ENCODE assay signal across 8 mouse cellular contexts in the genomic region with DNA sequence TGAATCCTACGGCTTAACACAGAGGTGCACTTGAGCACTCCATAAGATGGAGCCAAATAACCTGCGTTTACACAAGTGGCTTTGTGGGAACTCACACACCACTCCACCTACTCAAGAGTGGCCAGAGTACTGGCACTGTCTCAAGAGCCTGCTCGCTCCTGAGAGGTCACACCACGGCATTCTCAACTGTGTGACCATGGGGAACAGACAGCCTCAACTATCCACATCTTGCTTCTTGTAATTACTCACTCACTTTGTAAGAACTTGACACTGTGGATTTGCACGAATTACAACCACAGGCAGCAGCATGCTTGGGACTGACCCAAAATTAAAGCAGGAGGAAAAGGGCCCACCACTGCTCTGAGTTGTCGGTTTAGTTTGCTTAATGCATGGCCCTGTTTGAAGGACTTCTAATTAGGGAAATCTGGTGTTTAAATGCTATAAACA. TPM values are rescaled to one million over a fixed set of nuclear protein-coding genes. Genes with fewer than 3 reads are reported as not detected.
A peak's percentile ranks its signal among the peaks of the same experiment; 100 is the strongest.
DNase-seq lines count a peak whose midpoint lies in the region; ATAC-seq and TF ChIP-seq lines count a peak whose summit lies in the region.

No protein-coding gene starts in this region.

- 0 out of 2 replicates have a peak, but pooled peaks have one; percentile 7 for ATAC-seq in embryonic facial prominence, embryonic 14.5 days (ENCODE audit: low read depth)
- peak; percentile 61 for ATAC-seq in heart, postnatal 0 days (ENCODE audit: insufficient read depth, low read depth)

- H3K27ac ChIP-seq in embryonic facial prominence, embryonic 14.5 days (replicated peaks; ENCODE audit: low read depth, low read length): peak overlapping the region; percentile 86
- H3K27ac ChIP-seq in heart, postnatal 0 days (ENCODE audit: low read depth): peak overlapping the region; percentile 96
- H3K27ac ChIP-seq in limb, embryonic 10.5 days: peak overlapping the region; percentile 81
- 0 out of 2 replicates have a peak overlapping the region, but pooled peaks have one; percentile 23 for H3K27ac ChIP-seq in midbrain, embryonic 10.5 days (replicated peaks)

- 7% methylated on average over 6 of the region's 6 CpGs for WGBS in embryonic facial prominence, embryonic 14.5 days
- WGBS in heart, postnatal 0 days: 5% methylated on average over 6 of the region's 6 CpGs
- WGBS in limb, embryonic 10.5 days: 23% methylated on average over 6 of the region's 6 CpGs
- WGBS in midbrain, embryonic 10.5 days: 56% methylated on average over 6 of the region's 6 CpGs

- no peaks in the 10 kb centered on the region for H3K27me3 ChIP-seq in embryonic facial prominence, embryonic 14.5 days (replicated peaks; ENCODE audit: control insufficient read depth, insufficient read depth, low read length)
- no peaks in the 10 kb centered on the region for H3K27me3 ChIP-seq in heart, postnatal 0 days (ENCODE audit: control insufficient read depth, insufficient read depth, low read length)
- no peaks in the 10 kb centered on the region for H3K27me3 ChIP-seq in limb, embryonic 10.5 days (ENCODE audit: low read depth, poor library complexity, severe bottlenecking)
- peaks cover 4% of the 10 kb centered on the region; the same call in 1 of the 2 replicates for H3K27me3 ChIP-seq in midbrain, embryonic 10.5 days (ENCODE audit: low read depth, poor library complexity, severe bottlenecking)

- peak overlapping the region; percentile 73 for H3K4me2 ChIP-seq in embryonic facial prominence, embryonic 14.5 days (ENCODE audit: low read depth, low read length)
- H3K4me2 ChIP-seq in heart, postnatal 0 days (ENCODE audit: low read depth, low read length): peak overlapping the region; percentile 70

- peak; percentile 10; the same call in 1 of the 2 replicates for TF ChIP-seq CTCF in heart, postnatal 0 days (IDR thresholded peaks at IDR 0.05; ENCODE audit: low read depth)

- intact Hi-C loops in left cerebral cortex, postnatal 14 days (cut with DNase I): loop anchor here (2.0 to 5.0 kb wide), 2 partner anchors 17 to 85 kb away; no protein-coding TSS in a partner anchor

- H3K4me1 ChIP-seq in embryonic facial prominence, embryonic 14.5 days (ENCODE audit: control insufficient read depth, insufficient read depth, low read length): peaks cover 11% of the 10 kb centered on the region
- peaks cover 16% of the 10 kb centered on the region for H3K4me1 ChIP-seq in heart, postnatal 0 days (ENCODE audit: control insufficient read depth, insufficient read depth)
- peaks cover 20% of the 10 kb centered on the region for H3K4me1 ChIP-seq in limb, embryonic 10.5 days
- peaks cover 25% of the 10 kb centered on the region for H3K4me1 ChIP-seq in midbrain, embryonic 10.5 days

- H3K9ac ChIP-seq in embryonic facial prominence, embryonic 14.5 days (ENCODE audit: low read depth, low read length): peak overlapping the region; percentile 63
- H3K9ac ChIP-seq in heart, postnatal 0 days (replicated peaks; ENCODE audit: low read depth, low read length): peak overlapping the region; percentile 77

- DNase-seq in 416B (ENCODE audit: low read depth) (peak; percentile 91), MN1 (ENCODE audit: low spot score) (peak; percentile 9)
- peak; percentile 58 for DNase-seq in embryonic facial prominence, embryonic 14.5 days (ENCODE audit: low spot score)
- DNase-seq in heart, postnatal 0 days (ENCODE audit: low spot score): peak; percentile 72
- DNase-seq in limb, embryonic 10.5 days (ENCODE audit: low spot score): peak; percentile 49
- no peak for DNase-seq in midbrain, embryonic 10.5 days (ENCODE audit: low spot score)
- DNase-seq in right cerebral cortex, adult 18-20 months: no peak
- no peak for DNase-seq in left cerebral cortex, postnatal 14 days (ENCODE audit: low spot score in 2 of 2)

- H3K4me3 ChIP-seq in embryonic facial prominence, embryonic 14.5 days (ENCODE audit: low read depth, low read length): peak overlapping the region; percentile 56
- H3K4me3 ChIP-seq in heart, postnatal 0 days (ENCODE audit: low read depth, low read length): peak overlapping the region; percentile 78
- peak overlapping the region; percentile 60 for H3K4me3 ChIP-seq in limb, embryonic 10.5 days
- peak overlapping the region; percentile 52 for H3K4me3 ChIP-seq in midbrain, embryonic 10.5 days

- H3K9me3 ChIP-seq in embryonic facial prominence, embryonic 14.5 days (ENCODE audit: control insufficient read depth, low read length): no peaks in the 10 kb centered on the region
- H3K9me3 ChIP-seq in heart, postnatal 0 days (replicated peaks; ENCODE audit: control insufficient read depth, low read length): no peaks in the 10 kb centered on the region
- no peaks in the 10 kb centered on the region for H3K9me3 ChIP-seq in limb, embryonic 10.5 days (replicated peaks)
- H3K9me3 ChIP-seq in midbrain, embryonic 10.5 days (replicated peaks): no peaks in the 10 kb centered on the region

- 0 out of 2 replicates have a peak, but pooled peaks cover under 1% of the 10 kb centered on the region for H3K36me3 ChIP-seq in embryonic facial prominence, embryonic 14.5 days (ENCODE audit: control insufficient read depth, insufficient read depth, low read length)
- no peaks in the 10 kb centered on the region for H3K36me3 ChIP-seq in heart, postnatal 0 days (replicated peaks; ENCODE audit: control insufficient read depth, insufficient read depth, low read length)
- no peaks in the 10 kb centered on the region for H3K36me3 ChIP-seq in limb, embryonic 10.5 days
- no peaks in the 10 kb centered on the region for H3K36me3 ChIP-seq in midbrain, embryonic 10.5 days

- TF ChIP-seq EP300 in heart, postnatal 0 days (IDR thresholded peaks at IDR 0.05; ENCODE audit: low read depth): no peak

RNA-seq across cellular contexts. Expression of a gene that starts 18.3 kb away (rescaled TPM):
- 32.6 and 36.5 TPM in 2 replicates for polyA plus RNA-seq in embryonic facial prominence, embryonic 14.5 days (2014; fragmentation: Nextera tagmentation; extraction: Ambion mirVana)
- total RNA-seq in heart, postnatal 0 days (2014; rRNA removed; ENCODE audit: low replicate concordance): 52.9 and 54.5 TPM in 2 replicates
- 60.1 TPM in 2 replicates for polyA plus RNA-seq in heart, postnatal 0 days (2015; fragmentation: Nextera tagmentation; extraction: Ambion mirVana)
- polyA plus RNA-seq in limb, embryonic 10.5 days (2016; fragmentation: Nextera tagmentation; extraction: Ambion mirVana): 14.0 and 20.7 TPM in 2 replicates
- 20.1 and 22.6 TPM in 2 replicates for polyA plus RNA-seq in midbrain, embryonic 10.5 days (2016; fragmentation: Nextera tagmentation; extraction: Ambion mirVana)
- 10 to 100 TPM; 59.0 to 60.4 TPM for total RNA-seq in left cerebral cortex, postnatal 14 days (2021)

RNA-seq across cellular contexts. Expression of a gene that starts 18.4 kb away (rescaled TPM):
- 199 and 200 TPM in 2 replicates for polyA plus RNA-seq in embryonic facial prominence, embryonic 14.5 days (2014; fragmentation: Nextera tagmentation; extraction: Ambion mirVana)
- 71.2 and 131 TPM in 2 replicates for total RNA-seq in heart, postnatal 0 days (2014; rRNA removed; ENCODE audit: low replicate concordance)
- polyA plus RNA-seq in heart, postnatal 0 days (2015; fragmentation: Nextera tagmentation; extraction: Ambion mirVana): 72.9 and 80.7 TPM in 2 replicates
- 412 and 467 TPM in 2 replicates for polyA plus RNA-seq in limb, embryonic 10.5 days (2016; fragmentation: Nextera tagmentation; extraction: Ambion mirVana)
- polyA plus RNA-seq in midbrain, embryonic 10.5 days (2016; fragmentation: Nextera tagmentation; extraction: Ambion mirVana): 411 and 422 TPM in 2 replicates
- 100 to 1,000 TPM; 106 to 112 TPM for total RNA-seq in left cerebral cortex, postnatal 14 days (2021)

RNA-seq across cellular contexts. Expression of a gene that starts 25.8 kb away (rescaled TPM):
- 2.3 and 4.6 TPM in 2 replicates for polyA plus RNA-seq in embryonic facial prominence, embryonic 14.5 days (2014; fragmentation: Nextera tagmentation; extraction: Ambion mirVana)
- total RNA-seq in heart, postnatal 0 days (2014; rRNA removed; ENCODE audit: low replicate concordance): not detected in 2 replicates
- polyA plus RNA-seq in heart, postnatal 0 days (2015; fragmentation: Nextera tagmentation; extraction: Ambion mirVana): 3.3 and 3.6 TPM in 2 replicates
- polyA plus RNA-seq in limb, embryonic 10.5 days (2016; fragmentation: Nextera tagmentation; extraction: Ambion mirVana): 2.1 and 4.5 TPM in 2 replicates
- polyA plus RNA-seq in midbrain, embryonic 10.5 days (2016; fragmentation: Nextera tagmentation; extraction: Ambion mirVana): 0.95 and 1.5 TPM in 2 replicates
- 1 to 10 TPM; 3.1 to 4.1 TPM for total RNA-seq in left cerebral cortex, postnatal 14 days (2021)

Comparison
In these comparisons a context has a peak if more than half of its experiments do, and no peak if none do; other contexts are left out.
1. DNase-seq: peak in 416B (single experiment), MN1 (single experiment), embryonic facial prominence, embryonic 14.5 days (single experiment), heart, postnatal 0 days (single experiment) and limb, embryonic 10.5 days (single experiment); none in midbrain, embryonic 10.5 days (single experiment), right cerebral cortex, adult 18-20 months (single experiment) and left cerebral cortex, postnatal 14 days (0 of 2).
2. H3K27ac ChIP-seq: peak in every context shown above with its lines; median percentile 96 in heart, postnatal 0 days; 86 in embryonic facial prominence, embryonic 14.5 days; 81 in limb, embryonic 10.5 days; 23 in midbrain, embryonic 10.5 days.
3. Peak in every context shown above with its lines, with median percentiles within 50 percentile points of each other: H3K4me3 ChIP-seq.